Mouse (Mus musculus): ENCODE data around the gene Cdc27. TPM values are rescaled to one million over a fixed set of nuclear protein-coding genes. Genes with fewer than 3 reads are reported as not detected.

Gene Cdc27
- total and polyA plus RNA-seq, 3 experiments, result 34.0 to 86.8 (median 71.9) TPM

- peak; percentile 40 for TF ChIP-seq HCFC1 (IDR thresholded peaks at IDR 0.05; ENCODE audit: low read depth, low read length)
These were observed 31.3 kb upstream of the Cdc27 start (continued) for GRCm38 (mm10) chr11:104581446-104582307.

GRCm38 (mm10) chr11:104580606-104581005 is 30.2 kb upstream of the Cdc27 start:
- peaks cover 11 to 60% of the 10 kb centered on the region in 2 experiments for H3K4me1 ChIP-seq (ENCODE audit: control insufficient read depth in 1 of 2, insufficient read depth in 2 of 2)

DNA sequence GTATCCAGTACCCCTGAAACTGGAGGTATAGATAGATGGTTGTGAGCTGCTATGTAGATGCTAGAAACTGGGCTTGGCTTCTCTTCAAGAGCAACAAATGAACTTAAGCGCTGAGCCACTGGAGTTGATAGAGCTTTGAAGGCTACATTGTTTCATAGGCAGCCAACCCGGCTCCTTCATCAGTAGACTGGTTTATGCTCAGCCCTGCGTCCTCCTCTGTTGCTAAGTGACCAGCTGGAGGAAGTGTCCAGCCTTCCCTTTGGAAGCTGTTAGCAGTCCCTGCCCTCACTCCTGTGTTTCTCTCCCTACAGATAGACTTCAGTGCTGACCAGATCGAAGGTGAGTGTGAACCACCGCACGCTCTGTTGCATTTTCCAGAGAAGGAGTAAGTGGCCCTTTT is 29.7 kb upstream of the Cdc27 start:
- H3K4me1 ChIP-seq (ENCODE audit: control insufficient read depth in 1 of 2, insufficient read depth in 2 of 2), result peaks cover 11 to 60% of the 10 kb centered on the region in 2 experiments
- DNase-seq (ENCODE audit: extremely low read depth), result no peak
- H3K27me3 ChIP-seq (replicated peaks), result no peaks in the 10 kb centered on the region
- in situ Hi-C loops (cut with MboI; ENCODE audit: low pct_ligation_motif_present, low pct_unique_long_range_greater_than_20kb, low sequenced_read_pairs) (loop anchor here (10.0 to 25.0 kb wide), 3 partner anchors 65 to 545 kb away; partner anchors contain the start of gene Mettl2), dilution Hi-C loops (cut with MboI; ENCODE audit: extremely low pct_ligation_motif_present, extremely low pct_unique_long_range_greater_than_20kb, low sequenced_read_pairs) (no loop called here)
- peaks cover 0 to 11% of the 10 kb centered on the region in 2 experiments for H3K36me3 ChIP-seq (replicated peaks in 1 of 2; ENCODE audit: control insufficient read depth in 1 of 2, insufficient read depth in 1 of 2, low read length in 1 of 2)
- no peaks in the 10 kb centered on the region for H3K9me3 ChIP-seq (replicated peaks; ENCODE audit: low read length)
- H3K27ac ChIP-seq (ENCODE audit: insufficient read depth, low read depth), result no peak overlapping the region
- TF ChIP-seq IRF4 (IDR thresholded peaks at IDR 0.05; ENCODE audit: low read depth, low read length), result no peak
- TF ChIP-seq EP300 (IDR thresholded peaks at IDR 0.05; ENCODE audit: low read length), result no peak
- TF ChIP-seq GABPA (IDR thresholded peaks at IDR 0.05; ENCODE audit: insufficient replicate concordance, low read depth, low read length), result no peak
- no peak for TF ChIP-seq MAZ (IDR thresholded peaks at IDR 0.05; ENCODE audit: low read depth, low read length)
- no peak for TF ChIP-seq SIN3A (IDR thresholded peaks at IDR 0.05; ENCODE audit: low read length)
- no peak for TF ChIP-seq KAT2A (IDR thresholded peaks at IDR 0.05; ENCODE audit: insufficient replicate concordance, low read length)
- TF ChIP-seq MEF2A (IDR thresholded peaks at IDR 0.05; ENCODE audit: borderline replicate concordance, low read depth, low read length), result no peak
- no peak for TF ChIP-seq ZKSCAN1 (IDR thresholded peaks at IDR 0.05; ENCODE audit: borderline replicate concordance, low read depth, low read length)
- no peak for TF ChIP-seq RCOR1 (conservative IDR thresholded peaks at IDR 0.05; ENCODE audit: low read depth, low read length)
- no peak for TF ChIP-seq E2F4 (IDR thresholded peaks at IDR 0.05; ENCODE audit: insufficient replicate concordance, low read depth, low read length)
- TF ChIP-seq MAFK (IDR thresholded peaks at IDR 0.05; ENCODE audit: insufficient replicate concordance, low read length), result no peak
- TF ChIP-seq PAX5 (IDR thresholded peaks at IDR 0.05; ENCODE audit: low read length), result no peak
- no peak for TF ChIP-seq POLR2A (IDR thresholded peaks at IDR 0.05; ENCODE audit: low read depth, low read length)
- no peak overlapping the region for H3K4me2 ChIP-seq (ENCODE audit: insufficient read depth, low read depth, poor library complexity, severe bottlenecking)
- no peak overlapping the region for H3K4me3 ChIP-seq (replicated peaks in 1 of 3; ENCODE audit: low read depth in 2 of 3, low read length in 2 of 3, poor library complexity in 1 of 3)
- no peak overlapping the region for H3K9ac ChIP-seq (ENCODE audit: insufficient read depth, low read depth)
- H3K79me2 ChIP-seq (replicated peaks; ENCODE audit: control insufficient read depth, extremely low read depth, insufficient read depth, poor library complexity, severe bottlenecking), result no peaks in the 10 kb centered on the region

More at GRCm38 (mm10) chr11:104580606-104581005, 30.2 kb upstream of the Cdc27 start:
- TF ChIP-seq POLR2A (IDR thresholded peaks at IDR 0.05; ENCODE audit: low read depth, low read length) (no peak), E2F4 (IDR thresholded peaks at IDR 0.05; ENCODE audit: insufficient replicate concordance, low read depth, low read length) (no peak), POLR2AphosphoS2 (IDR thresholded peaks at IDR 0.05; ENCODE audit: low read depth, low read length) (no peak), RAD21 (IDR thresholded peaks at IDR 0.05; ENCODE audit: low read depth, low read length) (no peak), TCF12 (IDR thresholded peaks at IDR 0.05; ENCODE audit: low read depth, low read length) (no peak), ZNF384 (IDR thresholded peaks at IDR 0.05; ENCODE audit: low read depth, low read length) (no peak), TBP (conservative IDR thresholded peaks at IDR 0.05; ENCODE audit: low read depth, low read length) (no peak), JUN (IDR thresholded peaks at IDR 0.05; ENCODE audit: insufficient read depth, low read depth, low read length) (no peak), UBTF (IDR thresholded peaks at IDR 0.05; ENCODE audit: low read depth, low read length) (no peak), NELFE (IDR thresholded peaks at IDR 0.05; ENCODE audit: low read depth, low read length) (no peak)
- Histone ChIP-seq H3K36me3 (replicated peaks in 1 of 2; ENCODE audit: control insufficient read depth in 1 of 2, insufficient read depth in 1 of 2, low read length in 1 of 2) (peaks cover 0 to 16% of the 10 kb centered on the region in 2 experiments), H3K4me3 (replicated peaks in 1 of 3; ENCODE audit: low read depth in 2 of 3, low read length in 2 of 3, poor library complexity in 1 of 3) (no peak overlapping the region), H3K9ac (ENCODE audit: insufficient read depth, low read depth) (no peak overlapping the region), H3K4me2 (ENCODE audit: insufficient read depth, low read depth, poor library complexity, severe bottlenecking) (no peak overlapping the region), H3K79me2 (replicated peaks; ENCODE audit: control insufficient read depth, extremely low read depth, insufficient read depth, poor library complexity, severe bottlenecking) (no peaks in the 10 kb centered on the region), H3K9me3 (replicated peaks; ENCODE audit: low read length) (peaks cover 1% of the 10 kb centered on the region), H3K27ac (ENCODE audit: insufficient read depth, low read depth) (no peak overlapping the region), H3K27me3 (replicated peaks) (no peaks in the 10 kb centered on the region)
- no peak for DNase-seq (ENCODE audit: extremely low read depth)
- dilution Hi-C loops (cut with MboI; ENCODE audit: extremely low pct_ligation_motif_present, extremely low pct_unique_long_range_greater_than_20kb, low sequenced_read_pairs), result no loop called here
- in situ Hi-C loops (cut with MboI; ENCODE audit: low pct_ligation_motif_present, low pct_unique_long_range_greater_than_20kb, low sequenced_read_pairs), result loop anchor here (10.0 to 25.0 kb wide), 3 partner anchors 66 to 544 kb away; partner anchors contain the start of gene Mettl2

All from CH12.LX (cell line).